Mouse (Mus musculus) midbrain, embryonic 15.5 days (tissue): ENCODE measurements around the gene Acoxl. TPM values are rescaled to one million over a fixed set of nuclear protein-coding genes. Genes with fewer than 3 reads are reported as not detected.
"Not testable (repeated sequence)": the region's sequence is repeated elsewhere in the genome, so short reads cannot be mapped to it uniquely, and the experiment has no call there.

ENCODE experiments used
- ATAC-seq: fragments of 200-750 bp; cut with Nextera tagmentation; replicated peaks from 2 replicates; pipeline ENCODE4 v1.8.0; 2017; ENCODE audit warnings: moderate TSS enrichment
- H3K27ac ChIP-seq: fragments of 300-500 bp; sonication (generic); 2 replicates; pipeline ENCODE4 v1.5.1; 2015; ENCODE audit warnings: mild to moderate bottlenecking, inconsistent platforms
- H3K27me3 ChIP-seq: fragments of 300-500 bp; sonication (generic); replicated peaks from 2 replicates; pipeline ENCODE4 v1.6.1; 2015; ENCODE audit warnings: inconsistent platforms
- H3K36me3 ChIP-seq: fragments of 300-500 bp; sonication (generic); replicated peaks from 2 replicates; pipeline ENCODE4 v1.6.1; 2015; ENCODE audit warnings: inconsistent platforms
- H3K4me1 ChIP-seq: fragments of 300-500 bp; sonication (generic); 2 replicates; pipeline ENCODE4 v1.6.1; 2015; ENCODE audit warnings: inconsistent platforms
- H3K4me2 ChIP-seq: fragments of 300-500 bp; sonication (generic); 2 replicates; pipeline ENCODE4 v1.6.1; 2015; ENCODE audit warnings: inconsistent platforms, mild to moderate bottlenecking, moderate library complexity
- H3K4me3 ChIP-seq: fragments of 300-500 bp; sonication (generic); 2 replicates; pipeline ENCODE4 v1.5.1; 2015; ENCODE audit warnings: mild to moderate bottlenecking, inconsistent platforms
- H3K9ac ChIP-seq: fragments of 300-500 bp; sonication (generic); 2 replicates; pipeline ENCODE4 v1.6.1; 2015; ENCODE audit warnings: mild to moderate bottlenecking, inconsistent platforms
- H3K9me3 ChIP-seq: fragments of 300-500 bp; sonication (generic); 2 replicates; pipeline ENCODE4 v1.6.1; 2016; ENCODE audit warnings: inconsistent platforms
- WGBS: fragments of 180-500 bp; shearing (Covaris S2); methylation state at CpG from one replicate; pipeline ENCODE4 v1.1.7; 2015; ENCODE audit warnings: mixed read lengths; 5-methylcytosine and 5-hydroxymethylcytosine counted together
- polyA plus RNA-seq: library from polyadenylated mRNA; unstranded; fragments of >200 nt; fragmentation: Nextera tagmentation; extraction: Ambion mirVana; gene quantifications from 2 replicates; pipeline ENCODE4 v1.2.1, GENCODE M21; 2015

The Acoxl gene
- polyA plus RNA-seq, 1 experiment from 2014 or later = 0.13 TPM

- no peak for ATAC-seq
- H3K9me3 ChIP-seq = no peaks in the 10 kb centered on the region
These were observed 255.5 kb downstream of the Acoxl start for GRCm38 (mm10) chr2:128094196-128094595.

DNA sequence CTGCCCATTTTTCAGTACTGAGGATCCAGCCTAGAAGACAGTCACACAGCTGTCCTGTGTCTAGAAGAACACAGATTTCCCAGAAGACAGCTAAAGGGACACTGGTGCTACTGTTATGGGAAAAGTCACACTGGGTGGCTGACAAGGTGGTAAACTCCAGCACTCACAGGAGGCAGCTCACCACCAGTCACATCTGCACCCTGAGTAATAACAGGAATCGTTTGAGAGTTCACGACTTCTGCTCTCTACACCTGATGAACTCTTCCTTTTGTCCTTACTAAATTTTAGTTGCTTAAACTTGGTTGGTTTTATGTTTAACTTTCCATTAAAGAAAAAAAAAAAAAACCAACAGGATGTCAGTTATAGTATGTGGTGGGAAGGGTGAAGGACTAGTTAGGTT, 255.9 kb downstream of the Acoxl start:
- 0 out of 2 replicates have a peak, but pooled peaks cover 4% of the 10 kb centered on the region for H3K4me1 ChIP-seq
- H3K36me3 ChIP-seq = no peaks in the 10 kb centered on the region
- no peak overlapping the region for H3K4me3 ChIP-seq
- H3K9ac ChIP-seq = no peak overlapping the region
- ATAC-seq = no peak
- no peaks in the 10 kb centered on the region for H3K9me3 ChIP-seq
- no peak overlapping the region for H3K4me2 ChIP-seq
- no peak overlapping the region for H3K27ac ChIP-seq
- H3K27me3 ChIP-seq = no peaks in the 10 kb centered on the region
- 90% methylated on average over 2 of the region's 2 CpGs for WGBS

More at GRCm38 (mm10) chr2:128094196-128094595, 255.5 kb downstream of the Acoxl start:
- Histone ChIP-seq H3K27me3 (no peaks in the 10 kb centered on the region), H3K27ac (no peak overlapping the region), H3K36me3 (no peaks in the 10 kb centered on the region), H3K4me1 (0 out of 2 replicates have a peak, but pooled peaks cover 4% of the 10 kb centered on the region), H3K4me2 (no peak overlapping the region), H3K9ac (no peak overlapping the region), H3K4me3 (no peak overlapping the region)
- WGBS = 80% methylated on average over 5 of the region's 5 CpGs

- Histone ChIP-seq H3K4me3 (no peak overlapping the region), H3K9ac (no peak overlapping the region), H3K4me1 (0 out of 2 replicates have a peak, but pooled peaks cover 4% of the 10 kb centered on the region), H3K9me3 (no peaks in the 10 kb centered on the region), H3K27me3 (no peaks in the 10 kb centered on the region), H3K36me3 (no peaks in the 10 kb centered on the region), H3K4me2 (no peak overlapping the region), H3K27ac (no peak overlapping the region)
- ATAC-seq = no peak
- WGBS = 47% methylated on average over 1 of the region's 1 CpGs
These were observed 256.6 kb downstream of the Acoxl start for GRCm38 (mm10) chr2:128095270-128095669.

DNA sequence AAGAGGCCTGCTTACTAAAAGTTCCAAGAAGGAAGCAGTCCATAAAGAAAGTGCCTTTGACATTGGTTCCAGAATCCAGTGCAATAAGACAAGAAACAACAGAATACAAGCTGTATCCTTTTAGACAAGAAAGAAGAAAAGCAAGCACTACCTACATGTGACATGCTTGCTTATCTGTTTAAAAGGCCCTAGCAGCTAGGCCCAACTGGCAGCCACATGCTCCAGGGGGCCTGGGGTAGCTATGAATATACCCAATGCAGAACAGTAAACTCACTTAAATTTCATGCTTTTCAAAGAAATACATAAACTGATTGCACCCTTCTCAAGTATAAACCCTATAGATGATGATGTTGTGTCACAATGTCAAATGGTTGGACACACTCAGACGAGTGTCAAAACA, 257.4 kb downstream of the Acoxl start:
- Histone ChIP-seq H3K9me3 (no peaks in the 10 kb centered on the region), H3K27ac (no peak overlapping the region), H3K9ac (no peak overlapping the region), H3K27me3 (no peaks in the 10 kb centered on the region), H3K4me2 (no peak overlapping the region), H3K4me1 (0 out of 2 replicates have a peak, but pooled peaks cover 4% of the 10 kb centered on the region), H3K4me3 (no peak overlapping the region), H3K36me3 (no peaks in the 10 kb centered on the region)
- 76% methylated on average over 1 of the region's 1 CpGs for WGBS
- ATAC-seq = no peak

DNA sequence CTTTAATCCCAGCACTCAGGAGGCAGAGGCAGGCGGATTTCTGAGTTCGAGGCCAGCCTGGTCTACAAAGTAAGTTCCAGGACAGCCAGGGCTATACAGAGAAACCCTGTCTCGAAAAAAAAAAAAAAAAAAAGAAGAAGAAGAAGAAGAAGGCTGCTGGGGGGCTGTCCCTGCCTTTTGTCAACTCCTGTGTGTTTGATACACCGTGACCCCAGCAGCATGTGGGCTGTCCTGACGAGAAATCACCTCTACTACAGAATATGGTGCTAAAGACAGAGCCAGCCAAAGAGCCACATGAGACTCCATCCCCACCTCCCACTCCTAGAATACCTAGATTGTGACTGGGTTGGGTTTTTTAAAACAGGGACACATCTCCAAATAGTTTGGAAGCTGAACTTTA, 259.4 kb downstream of the Acoxl start:
- 67% methylated on average over 5 of the region's 5 CpGs for WGBS
- not testable (repeated sequence) for ATAC-seq, H3K36me3 ChIP-seq

GRCm38 (mm10) chr2:128102086-128102485, 263.4 kb downstream of the Acoxl start:
- Histone ChIP-seq H3K27ac (no peak overlapping the region), H3K27me3 (no peaks in the 10 kb centered on the region), H3K36me3 (no peaks in the 10 kb centered on the region), H3K4me2 (no peak overlapping the region), H3K4me3 (no peak overlapping the region), H3K9me3 (no peaks in the 10 kb centered on the region), H3K4me1 (no peaks in the 10 kb centered on the region), H3K9ac (no peak overlapping the region)
- ATAC-seq = no peak
- 90% methylated on average over 9 of the region's 9 CpGs for WGBS

More for the DNA sequence above, 259.4 kb downstream of the Acoxl start:
- H3K27me3 ChIP-seq, H3K27ac ChIP-seq, H3K9ac ChIP-seq, H3K9me3 ChIP-seq, H3K4me2 ChIP-seq, H3K4me1 ChIP-seq, H3K4me3 ChIP-seq: not testable (repeated sequence)

DNA sequence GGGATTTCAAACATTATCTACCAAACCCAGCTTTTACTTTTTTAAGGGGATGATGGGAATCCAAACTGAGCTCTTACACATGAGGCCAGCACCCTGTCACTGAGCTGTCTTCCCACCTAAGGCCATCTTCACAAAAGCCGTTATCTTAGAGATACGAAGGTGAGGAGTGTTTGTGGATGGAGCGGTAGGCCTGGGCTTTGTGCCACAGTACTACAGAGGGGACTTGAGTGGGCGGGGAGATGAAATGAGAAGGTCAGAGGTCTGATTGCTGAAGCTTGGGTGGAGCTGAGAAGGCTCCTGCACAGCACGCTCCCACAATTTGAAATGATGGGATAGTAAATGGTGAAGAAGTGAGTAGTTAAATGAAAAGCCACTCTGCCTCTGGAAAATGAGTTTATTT, 266.1 kb downstream of the Acoxl start:
- H3K4me1 ChIP-seq = no peaks in the 10 kb centered on the region
- no peaks in the 10 kb centered on the region for H3K36me3 ChIP-seq
- no peak overlapping the region for H3K4me2 ChIP-seq
- H3K27me3 ChIP-seq = no peaks in the 10 kb centered on the region
- no peak overlapping the region for H3K9ac ChIP-seq
- no peak overlapping the region for H3K27ac ChIP-seq
- H3K4me3 ChIP-seq = no peak overlapping the region
- H3K9me3 ChIP-seq = no peaks in the 10 kb centered on the region
- whole genome bisulfite sequencing = 73% methylated on average over 5 of the region's 5 CpGs
- no peak for ATAC-seq

GRCm38 (mm10) chr2:128105651-128106050, 267.0 kb downstream of the Acoxl start:
- Histone ChIP-seq H3K4me1 (no peaks in the 10 kb centered on the region), H3K27ac (no peak overlapping the region), H3K9ac (no peak overlapping the region), H3K27me3 (no peaks in the 10 kb centered on the region), H3K4me3 (no peak overlapping the region), H3K9me3 (no peaks in the 10 kb centered on the region), H3K36me3 (no peaks in the 10 kb centered on the region), H3K4me2 (no peak overlapping the region)
- WGBS = 85% methylated on average over 11 of the region's 11 CpGs
- no peak for ATAC-seq

DNA sequence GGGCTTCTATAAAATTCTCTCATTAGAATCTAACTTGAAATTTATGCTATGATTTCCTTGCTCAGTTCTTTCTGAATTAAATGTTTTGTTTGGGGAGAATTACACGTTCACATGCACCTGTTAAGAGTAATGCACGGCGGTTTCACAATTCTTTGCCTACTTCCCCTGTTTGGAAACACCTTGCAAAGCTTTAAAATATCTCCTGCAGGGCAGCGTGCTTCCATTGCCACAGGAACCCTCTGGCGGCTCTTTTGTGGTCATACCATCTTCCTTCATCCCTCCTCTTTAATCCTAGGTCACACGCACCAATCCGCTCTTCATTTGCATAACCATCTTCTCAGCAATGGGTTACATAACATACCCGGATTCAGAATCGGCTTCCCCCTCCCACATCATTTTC, 272.9 kb downstream of the Acoxl start:
- H3K4me1 ChIP-seq = no peaks in the 10 kb centered on the region
- no peak for ATAC-seq
- H3K36me3 ChIP-seq = no peaks in the 10 kb centered on the region
- 61% methylated on average over 9 of the region's 9 CpGs for WGBS
- no peaks in the 10 kb centered on the region for H3K27me3 ChIP-seq
- no peak overlapping the region for H3K27ac ChIP-seq
- H3K9me3 ChIP-seq = no peaks in the 10 kb centered on the region
- H3K9ac ChIP-seq = no peak overlapping the region
- H3K4me3 ChIP-seq = no peak overlapping the region
- H3K4me2 ChIP-seq = no peak overlapping the region

DNA sequence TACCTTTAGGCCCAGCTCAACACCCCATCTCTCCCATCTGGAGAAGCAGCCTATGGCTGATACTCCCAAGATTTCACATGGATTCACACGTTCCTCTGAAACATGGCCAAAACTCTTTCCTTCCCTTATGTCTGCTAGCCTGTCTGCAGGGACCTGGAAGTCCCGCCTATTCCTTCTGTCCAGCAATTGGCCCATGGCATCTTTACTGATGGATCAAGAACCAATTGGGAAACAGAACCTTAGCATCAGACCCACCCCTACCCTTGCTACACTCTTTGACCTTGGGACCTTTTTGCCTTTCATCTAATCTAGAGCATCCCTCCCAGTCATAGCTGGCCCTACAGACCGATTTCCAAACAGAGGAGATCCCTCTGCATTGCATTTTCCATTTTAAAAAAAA, 275.9 kb downstream of the Acoxl start:
- no peak for ATAC-seq
- H3K4me1 ChIP-seq = no peaks in the 10 kb centered on the region
- no peaks in the 10 kb centered on the region for H3K9me3 ChIP-seq
- no peaks in the 10 kb centered on the region for H3K36me3 ChIP-seq
- H3K27ac ChIP-seq = no peak overlapping the region
- H3K4me3 ChIP-seq = no peak overlapping the region
- H3K4me2 ChIP-seq = no peak overlapping the region
- WGBS = 83% methylated on average over 3 of the region's 3 CpGs
- H3K27me3 ChIP-seq = no peaks in the 10 kb centered on the region
- H3K9ac ChIP-seq = no peak overlapping the region

GRCm38 (mm10) chr2:128115579-128115978, 276.9 kb downstream of the Acoxl start:
- H3K9me3 ChIP-seq = no peaks in the 10 kb centered on the region
- ATAC-seq = no peak
- 37% methylated on average over 4 of the region's 4 CpGs for WGBS
- H3K4me1 ChIP-seq = no peaks in the 10 kb centered on the region
- no peaks in the 10 kb centered on the region for H3K27me3 ChIP-seq
- no peaks in the 10 kb centered on the region for H3K36me3 ChIP-seq
- H3K27ac ChIP-seq = no peak overlapping the region
- no peak overlapping the region for H3K4me3 ChIP-seq
- no peak overlapping the region for H3K9ac ChIP-seq
- no peak overlapping the region for H3K4me2 ChIP-seq

DNA sequence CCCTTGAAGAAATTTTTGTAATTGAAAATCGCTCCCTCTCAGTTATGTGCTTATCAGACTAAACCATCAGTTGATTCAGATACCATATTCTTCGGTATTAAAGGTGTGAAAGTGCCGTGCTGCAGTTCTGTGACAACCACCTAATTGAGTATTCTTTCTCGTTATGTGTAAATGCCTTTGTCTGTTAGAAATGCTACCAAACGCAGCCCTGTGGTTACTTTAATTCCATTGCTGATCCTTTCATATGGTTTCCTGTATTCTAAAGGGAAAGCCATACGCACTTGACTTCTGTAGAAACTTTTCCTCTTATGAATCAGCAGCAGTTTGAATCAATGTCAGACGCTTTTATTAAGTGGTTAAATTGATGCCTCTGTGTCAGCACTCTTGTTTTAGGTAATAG, 278.9 kb downstream of the Acoxl start:
- no peak for ATAC-seq
- peaks cover 3% of the 10 kb centered on the region for H3K4me1 ChIP-seq
- no peak overlapping the region for H3K4me2 ChIP-seq
- WGBS = 73% methylated on average over 7 of the region's 7 CpGs
- H3K9me3 ChIP-seq = no peaks in the 10 kb centered on the region
- H3K4me3 ChIP-seq = no peak overlapping the region
- H3K27me3 ChIP-seq = peaks cover 10% of the 10 kb centered on the region
- no peak overlapping the region for H3K27ac ChIP-seq
- no peak overlapping the region for H3K9ac ChIP-seq
- no peaks in the 10 kb centered on the region for H3K36me3 ChIP-seq

- Histone ChIP-seq H3K4me3 (no peak overlapping the region), H3K36me3 (no peaks in the 10 kb centered on the region), H3K9me3 (no peaks in the 10 kb centered on the region), H3K27me3 (peaks cover 21% of the 10 kb centered on the region), H3K9ac (no peak overlapping the region), H3K4me2 (no peak overlapping the region), H3K4me1 (peaks cover 16% of the 10 kb centered on the region), H3K27ac (no peak overlapping the region)
- ATAC-seq = no peak
- WGBS = 91% methylated on average over 9 of the region's 9 CpGs
These were observed 280.3 kb downstream of the Acoxl start for GRCm38 (mm10) chr2:128118971-128119370.
